Mouse (Mus musculus): ENCODE measurements at regions not wholly inside any gene's neighbourhood (a gene's known extent, or its start where the extent isn't known, plus 50 kb on each side); places are given as distances from the start of the nearest gene placed in this dataset.

GRCm38 (mm10) chr7:69911760-69912159 is 454.8 kb downstream of the Nr2f2 start:
- TF ChIP-seq CTCF (IDR thresholded peaks at IDR 0.05; ENCODE audit: borderline replicate concordance, extremely low read depth, insufficient read depth, insufficient read length) (no peak), POLR2A (IDR thresholded peaks at IDR 0.05; ENCODE audit: borderline replicate concordance, extremely low read depth, insufficient read depth, insufficient read length, poor library complexity, severe bottlenecking) (no peak)
- no peak for DNase-seq (ENCODE audit: low read depth)

- peak; percentile 87 for DNase-seq (ENCODE audit: low read depth)
- TF ChIP-seq POLR2A (IDR thresholded peaks at IDR 0.05; ENCODE audit: borderline replicate concordance, extremely low read depth, insufficient read depth, insufficient read length, poor library complexity, severe bottlenecking) (no peak), CTCF (IDR thresholded peaks at IDR 0.05; ENCODE audit: borderline replicate concordance, extremely low read depth, insufficient read depth, insufficient read length) (no peak)
Measured at GRCm38 (mm10) chr7:69890503-69891061, 476.0 kb downstream of the Nr2f2 start.

GRCm38 (mm10) chr7:69888251-69888650 is 478.3 kb downstream of the Nr2f2 start:
- no peak for TF ChIP-seq CTCF (IDR thresholded peaks at IDR 0.05; ENCODE audit: borderline replicate concordance, extremely low read depth, insufficient read depth, insufficient read length)
- no peak for TF ChIP-seq POLR2A (IDR thresholded peaks at IDR 0.05; ENCODE audit: borderline replicate concordance, extremely low read depth, insufficient read depth, insufficient read length, poor library complexity, severe bottlenecking)
- DNase-seq (ENCODE audit: low read depth) = no peak

- DNase-seq (ENCODE audit: low read depth) = no peak
- TF ChIP-seq POLR2A (IDR thresholded peaks at IDR 0.05; ENCODE audit: borderline replicate concordance, extremely low read depth, insufficient read depth, insufficient read length, poor library complexity, severe bottlenecking) = no peak
- TF ChIP-seq CTCF (IDR thresholded peaks at IDR 0.05; ENCODE audit: borderline replicate concordance, extremely low read depth, insufficient read depth, insufficient read length) = no peak
Measured at GRCm38 (mm10) chr7:69877031-69877430, 489.5 kb downstream of the Nr2f2 start.

- no peak for TF ChIP-seq POLR2A (IDR thresholded peaks at IDR 0.05; ENCODE audit: borderline replicate concordance, extremely low read depth, insufficient read depth, insufficient read length, poor library complexity, severe bottlenecking)
- no peak for DNase-seq (ENCODE audit: low read depth)
Measured at GRCm38 (mm10) chr7:69865801-69866200, 500.7 kb downstream of the Nr2f2 start.

DNA sequence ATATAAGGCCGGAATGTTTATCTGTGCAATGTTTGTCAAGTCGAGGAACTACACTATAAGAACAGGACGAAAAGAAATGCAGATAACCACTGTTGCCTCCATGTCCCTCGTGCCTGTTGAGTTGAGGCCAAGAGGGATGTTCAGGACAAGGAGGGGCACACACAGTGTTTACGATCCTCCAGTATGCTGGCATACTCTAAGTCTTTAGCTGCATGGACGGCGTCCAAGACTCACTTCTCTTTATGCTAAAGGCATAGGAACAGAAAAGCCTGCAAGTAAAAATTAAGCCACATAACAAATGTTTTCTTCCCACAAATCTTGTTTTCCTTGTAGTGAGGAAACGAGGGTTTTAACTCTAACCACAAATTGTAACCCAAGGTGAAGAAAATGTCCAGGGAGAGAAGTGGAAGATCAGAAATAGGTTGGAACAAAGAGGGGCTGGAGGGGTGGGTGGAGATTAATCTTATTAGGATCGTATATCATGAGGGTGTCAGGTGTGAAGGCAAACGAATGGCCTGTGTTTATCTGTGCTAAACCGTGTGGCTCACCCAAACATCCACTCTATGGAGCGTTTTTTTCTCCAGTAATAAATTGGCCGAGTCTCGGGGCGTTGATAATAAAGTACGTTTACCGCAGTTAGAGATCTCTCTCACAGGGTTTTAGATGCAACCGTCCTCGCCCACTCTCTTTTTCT is 521.8 kb downstream of the Nr2f2 start:
- peak; percentile 60 for DNase-seq (ENCODE audit: low read depth)

DNA sequence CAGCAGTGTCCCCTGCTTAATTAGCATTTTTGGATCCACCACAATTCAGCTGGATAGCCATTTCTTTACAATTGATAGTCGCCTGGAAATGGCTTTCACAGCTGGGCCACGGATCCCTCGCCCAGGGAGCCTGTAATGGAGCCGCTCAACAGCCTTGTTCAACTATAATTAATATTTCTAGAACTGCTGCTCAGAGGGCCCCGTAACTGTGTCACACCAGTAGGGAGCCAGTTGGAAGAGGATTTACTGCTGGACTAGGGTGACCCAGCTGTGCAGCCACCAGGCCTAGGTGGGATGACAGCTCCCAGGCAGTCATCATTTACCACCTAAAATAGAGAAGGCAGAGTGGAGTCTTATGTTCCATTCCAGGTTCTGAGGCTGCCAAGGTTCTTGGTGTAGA is 529.2 kb downstream of the Nr2f2 start:
- TF ChIP-seq CTCF (IDR thresholded peaks at IDR 0.05; ENCODE audit: borderline replicate concordance, extremely low read depth, insufficient read depth, insufficient read length) (no peak), POLR2A (IDR thresholded peaks at IDR 0.05; ENCODE audit: borderline replicate concordance, extremely low read depth, insufficient read depth, insufficient read length, poor library complexity, severe bottlenecking) (no peak)
- DNase-seq (ENCODE audit: low read depth) = peak; percentile 30

More for the DNA sequence above, 521.8 kb downstream of the Nr2f2 start:
- TF ChIP-seq POLR2A (IDR thresholded peaks at IDR 0.05; ENCODE audit: borderline replicate concordance, extremely low read depth, insufficient read depth, insufficient read length, poor library complexity, severe bottlenecking) = no peak

- peak; percentile 79 for DNase-seq (ENCODE audit: low read depth)
- TF ChIP-seq POLR2A (IDR thresholded peaks at IDR 0.05; ENCODE audit: borderline replicate concordance, extremely low read depth, insufficient read depth, insufficient read length, poor library complexity, severe bottlenecking) (no peak), CTCF (IDR thresholded peaks at IDR 0.05; ENCODE audit: borderline replicate concordance, extremely low read depth, insufficient read depth, insufficient read length) (no peak)
Measured at GRCm38 (mm10) chr7:69827251-69827650, 539.3 kb downstream of the Nr2f2 start.

DNA sequence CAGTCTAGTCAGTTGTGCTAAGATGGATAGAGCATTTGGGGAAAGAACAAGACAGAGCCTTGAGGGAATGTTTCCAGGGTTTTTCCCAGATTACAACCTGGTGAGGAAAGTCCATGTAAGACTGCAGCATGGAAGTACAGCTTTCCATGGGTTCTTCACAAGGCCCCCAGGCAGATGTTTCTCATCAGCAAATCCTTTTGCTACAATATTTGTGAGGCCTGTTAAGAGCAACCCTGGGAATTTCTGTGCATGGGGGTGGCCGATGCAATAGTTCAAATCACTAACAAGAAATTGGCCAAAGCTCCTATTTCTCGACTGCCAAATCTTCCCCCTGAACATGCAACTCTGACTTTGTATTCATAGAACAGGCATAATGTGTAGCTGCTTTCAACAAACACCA is 546.0 kb downstream of the Nr2f2 start:
- TF ChIP-seq CTCF (IDR thresholded peaks at IDR 0.05; ENCODE audit: borderline replicate concordance, extremely low read depth, insufficient read depth, insufficient read length) (no peak), POLR2A (IDR thresholded peaks at IDR 0.05; ENCODE audit: borderline replicate concordance, extremely low read depth, insufficient read depth, insufficient read length, poor library complexity, severe bottlenecking) (no peak)
- DNase-seq (ENCODE audit: low read depth) = no peak

GRCm38 (mm10) chr7:69812301-69812700 is 554.2 kb downstream of the Nr2f2 start:
- no peak for DNase-seq (ENCODE audit: low read depth)
- TF ChIP-seq CTCF (IDR thresholded peaks at IDR 0.05; ENCODE audit: borderline replicate concordance, extremely low read depth, insufficient read depth, insufficient read length) = no peak
- no peak for TF ChIP-seq POLR2A (IDR thresholded peaks at IDR 0.05; ENCODE audit: borderline replicate concordance, extremely low read depth, insufficient read depth, insufficient read length, poor library complexity, severe bottlenecking)

DNA sequence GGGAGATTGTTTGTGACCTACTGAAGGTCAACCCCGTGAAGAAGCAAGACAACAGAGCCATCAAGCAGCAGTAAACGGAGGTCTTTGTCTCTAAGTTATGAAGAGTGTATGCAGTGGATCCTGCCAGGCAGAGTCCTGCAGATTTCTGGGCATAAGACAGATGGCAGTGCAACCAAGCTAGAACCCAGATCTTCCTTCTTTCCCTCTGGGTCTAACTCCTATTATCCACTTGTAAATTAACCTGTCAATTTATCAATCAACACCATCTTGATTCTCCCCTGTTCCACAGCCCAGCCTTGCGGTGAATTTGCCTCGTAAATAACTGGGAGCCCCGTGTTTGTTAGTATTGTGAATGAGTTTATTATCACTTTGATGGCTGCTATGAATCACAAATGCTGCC is 555.7 kb downstream of the Nr2f2 start:
- DNase-seq (ENCODE audit: low read depth) = peak; percentile 87
- TF ChIP-seq POLR2A (IDR thresholded peaks at IDR 0.05; ENCODE audit: borderline replicate concordance, extremely low read depth, insufficient read depth, insufficient read length, poor library complexity, severe bottlenecking) = no peak
- peak; percentile 56; the same call in 1 of the 2 replicates for TF ChIP-seq CTCF (IDR thresholded peaks at IDR 0.05; ENCODE audit: borderline replicate concordance, extremely low read depth, insufficient read depth, insufficient read length)

DNA sequence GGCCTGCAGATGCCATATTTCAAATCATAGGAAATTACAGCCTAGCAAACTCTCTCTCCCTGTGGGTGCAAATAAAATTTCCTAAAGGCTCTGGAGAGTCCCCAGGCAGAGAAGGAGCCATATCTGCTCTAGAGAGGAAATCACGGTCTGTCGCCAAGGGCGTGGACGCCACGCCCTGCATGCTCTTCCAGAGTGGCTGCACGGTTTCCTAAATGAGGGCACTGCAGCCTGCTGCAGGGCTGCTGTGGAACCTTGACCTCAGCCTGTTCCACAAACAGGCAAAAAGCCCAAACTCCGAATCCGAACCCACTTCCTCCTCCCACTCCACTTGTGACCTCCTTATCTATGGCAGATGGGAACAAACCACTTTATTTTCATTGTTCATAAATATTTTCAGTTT is 559.3 kb downstream of the Nr2f2 start:
- DNase-seq (ENCODE audit: low read depth) = no peak
- TF ChIP-seq POLR2A (IDR thresholded peaks at IDR 0.05; ENCODE audit: borderline replicate concordance, extremely low read depth, insufficient read depth, insufficient read length, poor library complexity, severe bottlenecking) (no peak), CTCF (IDR thresholded peaks at IDR 0.05; ENCODE audit: borderline replicate concordance, extremely low read depth, insufficient read depth, insufficient read length) (no peak)
